Mouse (Mus musculus): ENCODE measurements around the gene Slc24a1.
"Not testable (repeated sequence)": the region's sequence is repeated elsewhere in the genome, so short reads cannot be mapped to it uniquely, and the experiment has no call there.

The Slc24a1 gene

GRCm38 (mm10) chr9:64951161-64951657 is at the start of gene Slc24a1:
TSS of gene Slc24a1 (minus strand) at chr9:64951607.
- DNase-seq (ENCODE audit: low spot score in 2 of 2): no peak

- DNase-seq (ENCODE audit: low spot score in 2 of 2): not testable (repeated sequence)
These were observed 44.1 kb upstream of the Slc24a1 start for GRCm38 (mm10) chr9:64995464-64995863.

GRCm38 (mm10) chr9:64990291-64990690 is 38.9 kb upstream of the Slc24a1 start:
- DNase-seq (ENCODE audit: low spot score in 2 of 2): no peak

- no peak for DNase-seq (ENCODE audit: low spot score in 2 of 2)
These were observed 37.0 kb upstream of the Slc24a1 start for GRCm38 (mm10) chr9:64988443-64988842.

GRCm38 (mm10) chr9:64987651-64988050 is 36.2 kb upstream of the Slc24a1 start:
- DNase-seq (ENCODE audit: low spot score in 2 of 2): no peak

GRCm38 (mm10) chr9:64985807-64986206 is 34.4 kb upstream of the Slc24a1 start:
- no peak for DNase-seq (ENCODE audit: low spot score in 2 of 2)

- peak; percentile 11 to 13 for DNase-seq (ENCODE audit: low spot score in 2 of 2)
These were observed 33.8 kb upstream of the Slc24a1 start for GRCm38 (mm10) chr9:64985037-64985794.

GRCm38 (mm10) chr9:64981904-64982303 is 30.5 kb upstream of the Slc24a1 start:
- DNase-seq (ENCODE audit: low spot score in 2 of 2): no peak

GRCm38 (mm10) chr9:64980548-64980947 is 29.1 kb upstream of the Slc24a1 start:
- DNase-seq (ENCODE audit: low spot score in 2 of 2): no peak

- DNase-seq (ENCODE audit: low spot score in 2 of 2): no peak
These were observed 9.5 kb upstream of the Slc24a1 start for GRCm38 (mm10) chr9:64960978-64961320.

- peak; percentile 91 to 99 for DNase-seq (ENCODE audit: low spot score in 2 of 2)
These were observed 8.9 kb upstream of the Slc24a1 start, which contains the start of gene Ints14 for GRCm38 (mm10) chr9:64960117-64960977. TSS of gene Ints14 (plus strand) at chr9:64960905.

- DNase-seq (ENCODE audit: low spot score in 2 of 2): no peak
These were observed 5.9 kb upstream of the Slc24a1 start for GRCm38 (mm10) chr9:64957276-64957675.

GRCm38 (mm10) chr9:64956337-64956736 is 4.9 kb upstream of the Slc24a1 start:
- DNase-seq (ENCODE audit: low spot score in 2 of 2): no peak

GRCm38 (mm10) chr9:64953190-64953589 is 1.8 kb upstream of the Slc24a1 start:
- no peak for DNase-seq (ENCODE audit: low spot score in 2 of 2)

GRCm38 (mm10) chr9:64952055-64952454 is 648 bp upstream of the Slc24a1 start:
- no peak for DNase-seq (ENCODE audit: low spot score in 2 of 2)

- DNase-seq (ENCODE audit: low spot score in 2 of 2): no peak
These were observed 3.8 kb downstream of the Slc24a1 start for GRCm38 (mm10) chr9:64947483-64948095.

GRCm38 (mm10) chr9:64943997-64944396 is 7.4 kb downstream of the Slc24a1 start:
- no peak for DNase-seq (ENCODE audit: low spot score in 2 of 2)

GRCm38 (mm10) chr9:64941650-64942049 is 9.8 kb downstream of the Slc24a1 start:
- no peak for DNase-seq (ENCODE audit: low spot score in 2 of 2)

GRCm38 (mm10) chr9:64940731-64941346 is 10.6 kb downstream of the Slc24a1 start:
- no peak for DNase-seq (ENCODE audit: low spot score in 2 of 2)

- no peak for DNase-seq (ENCODE audit: low spot score in 2 of 2)
These were observed 11.6 kb downstream of the Slc24a1 start for GRCm38 (mm10) chr9:64939790-64940189.

- no peak for DNase-seq (ENCODE audit: low spot score in 2 of 2)
These were observed 12.1 kb downstream of the Slc24a1 start for GRCm38 (mm10) chr9:64939281-64939680.

GRCm38 (mm10) chr9:64938535-64938934 is 12.9 kb downstream of the Slc24a1 start:
- DNase-seq (ENCODE audit: low spot score in 2 of 2): no peak

Data from urinary bladder, adult 18-20 months (tissue).